ENCODE assay signal across 17 mouse cellular contexts in the genomic region with DNA sequence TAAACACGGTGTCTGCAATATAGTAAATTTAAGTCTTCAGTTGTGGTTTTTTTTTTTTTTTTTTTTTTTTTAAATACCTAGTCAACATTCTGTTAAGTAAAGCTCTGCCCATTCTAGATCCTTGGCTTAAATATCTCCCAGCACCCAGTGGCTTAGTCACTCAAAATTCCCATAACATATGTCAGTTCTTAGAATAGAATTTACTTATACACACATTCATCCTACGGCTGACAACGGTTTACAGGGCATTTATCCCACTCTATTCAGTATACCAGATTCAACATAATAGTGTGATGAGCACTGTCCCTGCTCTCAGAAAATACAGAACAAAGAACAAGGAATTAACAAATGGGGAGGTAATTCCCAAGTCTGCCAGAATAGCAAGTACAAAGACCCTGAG.
"Had no signal": no experiment of that assay in that cellular context is flagged by ENCODE, and none has a peak within 500 bp of the region (broad histone marks: within the 10 kb centered on the region; RNA-seq: fewer than 3 reads in every experiment).

No protein-coding gene starts in this region.

- H3K4me3 ChIP-seq: midbrain, embryonic 10.5 days; midbrain, embryonic 12.5 days; myocyte; neural tube, embryonic 13.5 days; neural tube, embryonic 15.5 days had no signal

- ATAC-seq: midbrain, embryonic 16.5 days had no signal

- H3K9ac ChIP-seq: lung, embryonic 14.5 days; midbrain, embryonic 12.5 days; neural tube, embryonic 13.5 days; neural tube, embryonic 15.5 days had no signal

- H3K27me3 ChIP-seq: midbrain, embryonic 12.5 days; neural tube, embryonic 13.5 days; neural tube, embryonic 15.5 days had no signal

- H3K4me1 ChIP-seq: midbrain, embryonic 10.5 days; midbrain, embryonic 12.5 days; neural tube, embryonic 15.5 days had no signal

- H3K9me3 ChIP-seq: midbrain, embryonic 10.5 days; midbrain, embryonic 12.5 days; neural tube, embryonic 13.5 days; neural tube, embryonic 15.5 days had no signal

- DNase-seq: lung, adult 18-20 months; lung, embryonic 14.5 days; lung, postnatal 10 days; lung, postnatal 4 days; midbrain, embryonic 14.5 days; retina, postnatal 1 day; right cerebral cortex, postnatal 14 days; spleen, adult 18-20 months; thymus, adult 2 months; thymus, postnatal 25 days; thymus, postnatal 4 days had no signal

- H3K4me2 ChIP-seq: lung, embryonic 14.5 days; midbrain, embryonic 12.5 days; neural tube, embryonic 13.5 days; neural tube, embryonic 15.5 days had no signal

- H3K27ac ChIP-seq: midbrain, embryonic 10.5 days; midbrain, embryonic 12.5 days; neural tube, embryonic 13.5 days; neural tube, embryonic 15.5 days had no signal

- H3K36me3 ChIP-seq: midbrain, embryonic 10.5 days; midbrain, embryonic 12.5 days; neural tube, embryonic 13.5 days; neural tube, embryonic 15.5 days had no signal
